Mouse (Mus musculus): ENCODE measurements around the gene Grap. TPM values are rescaled to one million over a fixed set of nuclear protein-coding genes. Genes with fewer than 3 reads are reported as not detected.

Gene Grap
- total RNA-seq, 1 experiment from 2014 or later = 19.1 TPM

DNA sequence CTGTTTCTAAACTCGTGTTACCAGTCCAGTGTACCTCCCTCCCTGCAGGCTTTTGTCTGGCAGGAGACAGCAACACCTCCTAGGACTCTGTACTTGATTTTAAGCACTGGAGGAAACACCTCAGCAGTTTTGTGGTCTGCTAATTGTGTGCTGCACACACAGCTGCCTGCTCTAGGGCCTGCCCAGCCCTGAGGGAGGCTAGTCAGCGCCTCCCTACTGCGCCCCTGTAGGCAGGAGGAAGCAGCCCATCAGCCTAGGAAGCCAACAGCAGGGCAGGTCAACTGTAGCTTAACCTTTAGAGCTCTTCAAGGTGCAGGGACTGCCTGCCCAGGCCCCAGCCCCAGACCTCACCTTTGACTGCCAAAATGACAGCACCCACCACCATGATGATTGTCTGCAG lies 55.9 kb downstream of the Grap start:
- no peak for ATAC-seq (replicated peaks; ENCODE audit: insufficient number of reproducible peaks, low FRiP score, low TSS enrichment, poor library complexity, severe bottlenecking)

DNA sequence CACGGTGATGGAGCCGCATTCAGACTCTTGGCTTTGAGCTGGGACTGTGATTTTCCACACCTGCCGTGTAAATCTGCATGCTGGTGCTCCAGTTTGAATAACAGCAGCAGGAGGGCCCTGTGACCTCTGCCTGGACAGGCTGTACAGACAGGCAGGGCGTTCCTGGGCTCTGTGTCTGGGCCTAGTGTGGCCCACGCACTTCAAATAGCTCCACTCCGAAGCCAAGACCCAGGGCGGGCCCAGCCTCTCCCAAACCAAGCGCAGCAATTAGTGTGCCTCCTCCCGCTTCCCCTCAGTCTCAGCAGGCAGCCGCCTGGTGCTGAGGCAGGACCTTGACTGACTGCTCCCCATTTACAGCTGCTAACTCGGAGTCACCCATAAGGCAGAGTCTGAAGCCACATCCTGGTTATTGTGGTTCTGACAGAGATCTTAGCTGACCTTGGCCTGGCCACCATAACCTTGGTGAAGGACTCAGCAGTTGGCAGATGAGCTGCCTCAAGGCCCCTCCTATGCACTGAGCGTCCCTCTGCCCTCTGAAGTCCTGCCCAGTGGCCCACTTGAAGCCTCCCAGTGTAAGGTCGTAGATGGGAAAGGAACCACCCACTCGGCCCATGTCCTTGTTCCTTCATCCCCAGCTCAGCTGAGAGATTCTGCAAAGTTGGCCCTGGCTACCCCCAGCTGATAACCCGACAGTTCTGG lies 60.2 kb downstream of the Grap start:
- ATAC-seq (replicated peaks; ENCODE audit: insufficient number of reproducible peaks, low FRiP score, low TSS enrichment, poor library complexity, severe bottlenecking) = no peak

DNA sequence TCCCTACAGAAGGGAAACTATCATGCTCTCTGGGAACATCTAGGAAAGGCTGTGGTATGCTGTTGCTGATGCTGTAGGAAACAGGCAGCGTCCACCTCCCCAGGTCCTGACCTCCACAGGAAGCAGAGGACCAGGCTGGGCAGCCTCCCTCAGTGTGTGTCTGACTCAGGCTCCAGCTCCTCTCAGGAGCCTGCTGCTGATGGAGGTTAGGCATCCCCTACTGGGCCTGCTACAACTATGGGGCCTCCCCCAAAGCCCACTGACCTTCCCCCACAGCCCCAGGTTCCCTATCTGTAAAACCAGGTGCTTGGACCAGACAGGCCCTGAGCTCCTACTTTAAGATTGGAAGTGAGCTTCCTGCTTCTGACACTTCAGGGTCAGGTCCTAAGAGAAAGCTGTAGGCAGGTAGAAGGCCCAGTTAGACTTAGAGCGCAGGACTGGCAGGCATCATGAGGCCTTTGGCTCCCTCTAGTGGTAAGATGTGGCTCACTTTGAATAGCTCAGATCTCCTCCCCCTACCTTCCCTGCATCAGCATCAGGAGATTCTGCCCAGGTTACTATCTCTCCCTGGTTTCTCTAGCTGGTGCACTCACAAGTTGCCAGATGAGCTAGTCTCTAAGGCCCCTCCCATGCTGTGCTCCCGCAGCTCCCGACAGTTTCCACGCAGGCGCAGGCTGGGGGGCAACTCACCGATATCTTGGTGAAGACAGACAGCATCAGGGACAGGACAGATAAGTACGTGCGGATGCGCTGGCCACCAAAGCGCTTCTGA lies 61.5 kb downstream of the Grap start:
- peak; percentile 60; the same call in 1 of the 2 replicates for ATAC-seq (replicated peaks; ENCODE audit: insufficient number of reproducible peaks, low FRiP score, low TSS enrichment, poor library complexity, severe bottlenecking)

DNA sequence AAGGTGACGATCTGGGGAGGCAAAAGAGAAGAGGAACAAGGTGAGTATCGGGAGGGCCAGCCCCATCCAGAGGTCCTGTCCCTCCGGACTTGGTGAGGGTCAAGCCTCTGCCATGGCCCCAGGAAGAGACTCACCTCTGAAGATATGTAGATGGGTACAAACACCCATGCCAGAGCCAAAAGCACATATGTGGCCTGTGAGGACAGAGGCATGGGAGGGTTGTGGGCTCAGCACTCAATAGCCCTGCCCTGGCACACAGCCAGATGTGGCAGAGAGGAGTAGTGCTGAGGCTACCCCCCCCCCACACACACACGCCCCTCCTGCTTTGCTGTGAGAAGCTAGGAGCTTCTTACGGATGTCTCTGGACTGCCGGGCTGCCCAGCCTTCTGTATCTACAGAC lies 62.1 kb downstream of the Grap start:
- no peak for ATAC-seq (replicated peaks; ENCODE audit: insufficient number of reproducible peaks, low FRiP score, low TSS enrichment, poor library complexity, severe bottlenecking)

DNA sequence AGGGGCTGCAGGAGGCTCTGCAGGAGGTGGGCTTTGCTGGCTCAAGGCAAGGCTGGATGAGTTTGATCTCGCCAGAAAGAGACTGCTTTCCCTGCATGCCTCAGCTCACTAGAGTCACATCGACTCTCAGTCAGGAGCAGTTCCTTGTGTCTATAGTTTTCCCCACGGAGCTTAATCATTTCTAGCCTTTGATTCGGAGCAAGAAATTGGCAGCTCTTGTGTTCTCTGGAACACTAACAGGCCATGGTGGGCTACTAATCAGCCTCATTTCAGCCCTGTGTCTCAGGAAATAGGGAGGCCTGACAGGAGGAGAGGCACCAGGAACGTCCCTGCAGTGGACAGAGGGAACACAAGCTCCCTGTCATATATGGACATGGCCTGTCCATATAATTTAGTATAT lies 64.9 kb downstream of the Grap start:
- no peak for ATAC-seq (replicated peaks; ENCODE audit: insufficient number of reproducible peaks, low FRiP score, low TSS enrichment, poor library complexity, severe bottlenecking)

DNA sequence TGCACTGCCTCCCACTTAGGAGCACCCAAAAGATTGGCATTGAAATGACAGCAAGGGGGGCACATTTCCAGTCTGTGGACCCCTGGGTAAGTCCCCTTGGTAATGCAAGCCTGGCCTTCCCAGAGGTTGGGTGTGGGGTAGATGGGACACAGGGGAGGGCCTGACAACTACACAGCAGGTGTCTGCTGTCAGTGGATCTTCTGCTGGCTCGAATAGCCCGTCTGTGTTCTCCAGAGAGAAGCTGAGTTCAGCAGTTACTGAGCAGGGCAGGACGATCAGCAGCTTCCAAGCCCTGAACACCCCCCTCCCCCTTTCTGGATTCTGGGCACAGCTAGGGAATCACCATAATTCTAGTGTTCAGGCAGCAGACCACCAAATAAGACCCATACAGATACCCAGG lies 66.3 kb downstream of the Grap start:
- ATAC-seq (replicated peaks; ENCODE audit: insufficient number of reproducible peaks, low FRiP score, low TSS enrichment, poor library complexity, severe bottlenecking) = no peak

DNA sequence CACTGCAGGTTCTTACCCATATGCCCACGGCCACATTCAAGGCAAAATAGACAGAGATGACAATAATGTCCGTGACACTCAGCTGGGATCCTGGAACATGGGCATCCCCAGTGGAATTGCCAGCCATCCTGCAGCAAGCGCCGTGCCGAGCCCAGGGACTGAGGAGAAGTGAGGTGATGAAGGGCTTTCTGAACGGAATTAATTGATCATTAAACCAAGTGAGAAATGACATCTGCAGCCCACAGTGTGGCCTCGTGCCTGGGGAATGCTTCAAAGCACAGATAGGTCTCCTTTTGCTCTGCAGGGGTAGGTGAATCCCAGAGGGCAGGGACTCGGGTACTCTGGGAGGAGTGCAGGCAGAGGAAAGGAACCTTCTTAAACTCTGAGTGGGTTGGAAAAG lies 66.8 kb downstream of the Grap start:
- ATAC-seq (replicated peaks; ENCODE audit: insufficient number of reproducible peaks, low FRiP score, low TSS enrichment, poor library complexity, severe bottlenecking) = no peak

DNA sequence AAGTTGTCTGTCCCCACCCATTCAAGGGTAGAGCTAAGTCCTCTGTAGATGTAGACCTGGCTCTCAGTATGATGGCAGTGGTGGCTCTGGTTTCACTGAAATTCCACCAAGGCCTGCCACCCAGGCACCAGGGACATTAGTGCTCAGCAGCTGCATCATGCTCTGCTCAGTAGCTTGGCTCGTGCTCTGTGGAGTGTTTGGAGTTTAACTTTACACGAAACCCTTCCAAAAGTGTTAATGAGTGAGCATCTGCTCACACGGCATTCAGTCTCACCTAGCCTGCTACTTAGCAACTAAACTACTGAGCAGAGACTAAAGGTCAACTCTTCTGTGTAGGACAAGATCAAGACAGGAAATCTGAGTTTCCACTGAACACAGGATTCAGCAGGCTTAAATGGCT lies 67.6 kb downstream of the Grap start, which contains the start of gene Slc5a10:
Gene Slc5a10, minus strand, starts transcription at position 191 of the 400 bp plus-strand sequence.
- no peak for ATAC-seq (replicated peaks; ENCODE audit: insufficient number of reproducible peaks, low FRiP score, low TSS enrichment, poor library complexity, severe bottlenecking)

DNA sequence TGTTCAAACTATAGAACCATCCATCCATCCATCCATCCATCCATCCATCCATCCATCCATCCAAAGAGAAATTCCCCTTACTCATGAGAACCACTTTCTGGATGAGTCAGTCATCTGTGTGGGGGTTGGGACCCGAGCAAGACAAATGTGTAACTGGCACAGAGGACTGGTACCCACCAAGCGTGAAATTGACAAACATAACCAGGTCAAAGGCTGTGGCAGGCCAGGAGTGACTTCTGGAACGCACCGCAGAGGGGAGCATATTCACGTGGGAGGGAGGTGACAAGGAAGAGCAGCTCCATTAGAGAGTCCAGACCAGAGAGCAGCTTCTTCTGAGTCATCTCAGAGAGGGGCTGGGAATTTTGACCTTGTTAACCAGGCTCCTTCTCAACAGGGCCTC lies 69.0 kb downstream of the Grap start:
- ATAC-seq (replicated peaks; ENCODE audit: insufficient number of reproducible peaks, low FRiP score, low TSS enrichment, poor library complexity, severe bottlenecking) = no peak

Other genes starting within 250 kb of the Grap start
- gene Rnf112, start 199.1 kb upstream of the Grap start, total RNA-seq (2017) = not detected in 3 replicates
- not detected in 3 replicates for gene Mfap4, start 167.8 kb upstream of the Grap start, total RNA-seq (2017)
- gene Mapk7, start 158.9 kb upstream of the Grap start, total RNA-seq (2017) = 14.7 to 31.5 TPM (median 15.7 TPM) in 3 replicates
- gene B9d1, start 148.1 kb upstream of the Grap start, total RNA-seq (2017) = not detected in 3 replicates
- 1.7 to 2.5 TPM in 2 of 3 replicates, not detected in the other for gene Epn2, start 73.6 kb upstream of the Grap start, total RNA-seq (2017)
- gene Fam83g, start 30.8 kb downstream of the Grap start, total RNA-seq (2017) = 0.10 TPM in 1 of 3 replicates, not detected in the others
- not detected in 3 replicates for gene Slc5a10, start 67.6 kb downstream of the Grap start, total RNA-seq (2017)
- 40.0 to 51.1 TPM (median 48.5 TPM) in 3 replicates for gene Prpsap2, start 108.8 kb downstream of the Grap start, total RNA-seq (2017)
- gene Ulk2, start 201.8 kb downstream of the Grap start, total RNA-seq (2017) = 17.3 to 41.0 TPM (median 19.7 TPM) in 3 replicates